Mouse (Mus musculus) kidney, postnatal 25 days (tissue): Measurements from ENCODE around the gene Pcsk2.

Source experiments
- DNase-seq, 2 experiments: peaks; one replicate each; pipeline ENCODE4 v3.0.0; 2021; ENCODE audit warnings: mixed read lengths in 2 of 2

Pcsk2 gene

DNA sequence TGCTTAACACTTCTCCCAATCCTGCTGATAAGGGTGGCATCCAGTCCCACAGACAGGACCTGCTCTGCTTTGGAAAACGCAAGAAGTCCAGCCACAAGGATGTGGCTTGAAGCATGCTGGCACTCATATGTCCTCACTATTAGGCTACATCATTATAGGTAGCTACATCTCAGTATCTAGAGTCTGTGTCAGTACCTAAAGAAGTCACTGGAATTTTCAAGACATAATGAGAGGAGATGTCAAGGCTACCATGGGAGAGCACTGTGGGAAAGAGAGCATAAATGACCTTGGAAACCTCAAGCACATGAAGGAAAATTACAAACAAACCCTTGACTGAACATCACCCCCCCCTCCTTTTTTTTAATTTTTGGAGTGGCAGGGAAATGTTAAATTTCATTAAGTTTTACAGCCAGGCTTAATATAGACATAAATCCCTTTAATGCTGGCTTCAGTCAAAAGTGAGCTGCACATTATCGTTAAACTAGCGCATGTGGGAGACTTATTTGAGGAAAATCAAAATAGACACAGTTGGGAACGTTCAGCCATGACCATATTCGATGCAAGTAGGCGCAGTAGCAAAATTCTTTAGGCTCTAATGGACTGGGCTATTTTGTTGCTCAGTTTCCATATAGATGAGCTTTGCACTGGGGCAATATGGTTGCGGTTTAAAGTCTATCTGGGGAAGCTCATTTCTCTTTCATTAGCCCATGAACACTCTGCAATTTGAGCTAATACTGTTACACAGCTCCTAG, 193.7 kb downstream of the Pcsk2 start:
- no peak for DNase-seq

DNA sequence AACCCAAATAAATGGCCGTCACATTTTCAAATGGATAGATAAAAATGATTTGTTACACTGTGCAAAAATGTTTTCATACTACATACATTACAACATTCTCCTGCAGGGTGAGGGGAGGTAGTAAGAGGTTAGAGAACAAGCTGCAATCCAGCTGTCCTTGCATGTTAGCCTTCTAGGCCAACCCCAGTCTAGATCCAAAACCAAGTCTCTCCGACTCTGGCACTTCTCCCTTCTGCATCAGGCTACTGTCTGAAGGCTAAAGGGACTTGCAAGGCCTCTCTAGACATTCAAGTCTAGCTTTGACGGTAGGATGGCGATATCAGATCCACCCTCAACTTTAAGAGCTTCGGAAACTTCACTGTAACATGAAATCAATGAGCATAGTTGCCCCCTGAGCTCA, 196.5 kb downstream of the Pcsk2 start:
- DNase-seq: no peak

DNA sequence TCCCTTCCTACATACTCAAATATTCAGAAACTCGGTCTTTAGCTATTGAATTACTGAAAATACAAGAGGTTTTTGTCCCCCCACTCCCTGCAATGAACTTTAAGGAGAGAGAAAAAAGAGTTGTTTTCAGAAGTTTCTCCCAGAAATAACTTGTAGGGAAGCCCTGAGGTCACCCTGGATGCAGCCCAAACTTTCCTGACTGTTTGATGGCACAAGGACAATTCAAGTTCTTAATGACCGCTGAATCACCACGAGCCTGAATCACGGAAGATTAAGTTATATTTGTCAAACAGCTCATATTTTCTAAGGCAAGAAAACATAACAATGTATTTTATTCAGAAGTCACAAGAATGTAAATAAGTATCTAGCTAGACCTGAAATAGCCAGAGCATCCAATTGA, 197.1 kb downstream of the Pcsk2 start:
- no peak for DNase-seq

DNA sequence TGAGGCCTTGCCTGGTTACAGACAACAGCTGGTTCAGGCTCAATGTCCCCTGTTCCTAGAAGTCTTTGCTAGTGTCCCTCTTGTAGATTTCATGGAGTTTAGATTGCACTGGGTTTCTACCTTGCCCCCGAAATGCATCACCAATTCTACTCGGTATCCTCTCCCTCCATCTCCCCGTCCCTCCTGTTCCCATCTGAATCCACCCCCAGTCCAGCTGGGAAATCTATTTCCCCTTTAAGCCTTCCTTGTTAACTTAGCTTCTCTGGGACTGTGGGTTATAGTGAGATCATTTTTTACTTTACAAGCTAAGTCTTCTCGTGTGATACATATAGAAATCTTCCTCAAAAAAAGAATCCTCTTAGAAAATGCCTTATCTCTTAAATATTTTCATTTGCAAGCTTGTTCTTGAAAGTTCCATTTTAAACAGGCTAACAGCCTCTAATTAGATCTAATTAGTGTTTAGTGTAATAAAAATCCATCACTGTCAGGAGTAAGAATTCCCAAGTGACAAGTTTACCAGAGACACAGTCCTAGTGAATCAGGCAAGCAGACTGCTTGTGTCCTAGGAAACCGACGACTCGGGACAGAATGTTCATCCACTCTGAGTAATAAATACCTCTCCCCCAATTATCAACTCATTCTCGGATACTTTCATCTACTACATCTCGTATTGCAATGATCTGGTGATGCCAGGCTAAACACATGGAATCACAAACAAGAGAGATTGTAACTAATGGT, 206.3 kb downstream of the Pcsk2 start:
- no peak for DNase-seq

DNA sequence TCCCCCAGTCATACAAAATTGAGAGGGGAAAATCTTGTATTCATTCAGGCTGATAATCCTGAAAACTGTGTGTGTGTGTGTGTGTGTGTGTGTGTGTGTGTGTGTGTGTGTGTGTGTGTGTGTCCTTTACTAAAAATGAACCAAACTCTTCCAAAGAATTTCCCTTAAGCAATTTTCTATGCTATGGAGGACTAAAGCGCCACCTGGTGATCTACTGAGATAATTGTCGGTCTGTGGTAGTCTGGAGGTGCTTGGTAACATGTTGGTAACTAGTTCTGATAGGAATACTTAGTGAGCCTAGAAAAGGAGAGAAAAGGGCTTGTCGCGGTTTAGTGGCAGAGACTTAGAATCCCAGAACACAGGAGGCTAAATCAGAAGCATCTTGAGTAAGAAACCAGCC, 230.5 kb downstream of the Pcsk2 start:
- peak in 1 of 2 experiments; percentile 30 for DNase-seq

DNA sequence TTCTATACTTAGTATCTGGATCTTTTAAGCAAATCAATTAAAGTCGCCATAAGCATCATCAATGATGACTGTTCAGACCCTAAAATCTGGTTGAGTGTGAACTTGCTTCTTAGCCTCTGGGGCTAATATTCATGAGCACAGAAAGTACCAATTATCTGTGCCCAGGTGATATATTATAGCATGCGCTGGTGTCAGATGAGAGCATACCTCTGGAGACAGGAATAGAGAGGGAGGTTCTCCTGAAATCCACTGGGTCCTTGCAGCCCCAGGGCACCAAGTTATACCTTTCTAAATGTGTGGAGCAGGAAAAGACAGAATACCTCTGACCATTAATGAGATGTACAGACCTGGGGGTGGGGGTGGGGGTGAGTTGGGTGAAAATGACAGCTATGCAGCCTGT, 234.4 kb downstream of the Pcsk2 start:
- DNase-seq: no peak

DNA sequence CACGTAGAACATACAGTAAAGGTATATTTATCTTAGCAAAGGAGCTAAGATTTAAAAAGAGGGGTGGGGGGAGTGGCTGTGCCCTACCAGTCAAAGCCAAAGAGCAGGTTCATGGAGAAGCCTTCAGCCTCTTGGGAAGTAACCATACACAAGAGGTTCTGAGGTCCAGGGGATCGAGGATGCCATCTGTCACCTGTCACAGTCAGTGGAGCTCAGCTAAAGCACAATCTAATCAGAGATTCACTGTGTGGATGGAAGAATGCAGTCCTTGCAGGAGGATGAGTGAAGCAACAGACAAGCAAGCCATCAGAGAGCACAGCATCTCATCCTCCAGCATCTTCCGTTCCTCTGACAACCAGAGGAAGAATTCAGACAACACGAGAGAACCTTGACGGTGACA, 244.0 kb downstream of the Pcsk2 start:
- DNase-seq: no peak

DNA sequence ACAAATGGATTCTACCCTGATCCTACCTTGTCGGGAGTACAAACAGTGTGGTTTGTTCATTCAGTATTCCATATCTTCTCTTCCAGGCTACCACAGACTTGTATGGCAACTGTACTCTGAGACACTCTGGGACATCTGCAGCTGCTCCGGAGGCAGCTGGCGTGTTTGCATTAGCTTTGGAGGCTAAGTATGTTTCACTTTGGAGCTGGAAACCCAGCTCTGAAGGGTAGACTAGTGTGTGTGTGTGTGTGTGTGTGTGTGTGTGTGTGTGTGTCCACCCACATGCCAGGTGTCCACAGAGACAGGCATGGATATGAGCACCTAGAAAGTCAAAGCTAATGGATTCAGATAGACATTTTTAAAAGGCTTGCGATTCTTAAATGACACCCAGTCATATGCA, 249.9 kb downstream of the Pcsk2 start:
- DNase-seq: no peak

DNA sequence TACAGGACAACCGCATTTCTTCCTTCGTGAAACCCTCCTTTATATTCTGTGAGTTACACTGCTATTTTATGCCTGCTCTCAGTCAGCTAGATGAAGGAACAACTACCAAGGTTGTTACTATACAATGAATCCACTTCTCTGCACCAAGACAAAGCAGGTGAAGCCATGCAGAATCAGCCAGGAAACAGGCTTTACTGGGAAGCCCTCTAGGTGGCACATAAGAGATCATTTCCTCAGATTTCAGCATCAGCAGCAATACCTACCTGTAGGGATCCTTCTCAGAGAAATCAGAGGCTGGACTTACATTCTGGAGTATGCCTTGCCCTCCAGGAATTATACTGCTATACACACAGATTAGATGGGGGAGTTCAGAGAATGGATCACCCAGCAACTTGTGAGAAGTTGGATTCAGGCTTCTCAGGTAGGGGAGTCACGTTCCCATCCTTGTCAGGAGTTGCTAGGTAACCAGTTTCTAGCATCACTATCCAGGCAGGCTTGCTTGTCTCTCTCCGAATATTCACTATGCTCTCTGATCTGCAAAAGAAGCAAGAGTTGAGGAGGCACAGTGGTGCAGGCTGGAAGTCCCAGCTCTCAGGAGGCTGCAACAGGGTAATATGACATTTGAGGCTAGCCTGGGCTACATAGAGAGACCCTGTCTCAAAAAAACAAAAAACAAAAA, 250.5 kb downstream of the Pcsk2 start:
- DNase-seq: no peak

DNA sequence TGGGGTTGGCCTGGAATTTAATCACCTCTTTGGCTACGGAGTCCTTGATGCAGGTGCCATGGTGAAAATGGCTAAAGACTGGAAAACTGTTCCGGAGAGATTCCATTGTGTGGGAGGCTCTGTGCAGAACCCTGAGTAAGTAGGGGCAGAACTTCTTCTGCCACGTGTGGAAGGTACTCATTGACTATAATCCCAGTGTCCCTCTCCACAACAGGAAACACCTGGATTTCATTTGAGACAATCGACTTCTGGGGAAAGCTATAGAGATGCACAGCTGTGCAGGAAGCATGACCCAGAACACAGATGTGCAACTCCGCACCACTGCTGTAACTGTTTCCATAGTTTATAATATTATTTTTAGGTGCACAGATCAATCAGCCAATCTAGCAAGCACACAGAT, 255.1 kb downstream of the Pcsk2 start:
- DNase-seq: no peak

DNA sequence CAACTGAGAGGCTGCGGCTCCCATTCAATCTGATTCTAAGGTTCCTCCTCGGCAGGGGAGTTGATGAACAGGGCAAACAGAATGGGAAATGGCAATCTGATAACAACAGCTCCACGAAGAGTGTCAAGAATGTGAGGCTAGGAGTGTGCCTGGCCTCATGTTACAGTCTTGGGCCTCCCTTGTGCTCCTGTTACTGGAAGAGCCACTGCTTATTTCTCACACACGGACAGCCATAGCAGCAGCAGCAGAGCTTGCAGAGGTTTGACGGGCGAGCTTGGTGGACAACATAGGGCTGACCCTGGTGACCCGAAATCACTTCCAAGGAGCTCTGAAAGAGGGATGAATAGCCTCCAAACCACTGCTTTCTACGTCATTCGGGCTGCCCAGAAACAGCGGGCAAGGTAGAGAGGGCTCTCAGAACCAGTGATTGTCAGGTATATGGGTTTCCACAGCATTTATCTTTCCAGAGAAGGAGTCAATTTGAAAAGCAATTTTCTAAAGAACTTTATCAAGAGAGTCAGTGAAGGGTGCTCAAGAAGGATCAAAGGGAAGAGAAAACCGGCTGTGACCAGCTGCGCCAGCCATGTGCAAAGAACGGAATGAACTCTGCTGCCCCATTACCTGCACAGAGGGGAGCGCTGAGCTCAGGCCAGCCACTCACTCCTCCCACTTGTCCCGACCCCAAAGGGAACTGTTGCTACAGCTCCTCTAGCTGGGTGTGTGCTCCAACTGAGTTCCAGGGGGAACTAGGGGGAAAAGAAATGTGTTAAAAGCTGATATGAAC, 260.4 kb downstream of the Pcsk2 start:
- peak; percentile 43 to 60 for DNase-seq

DNA sequence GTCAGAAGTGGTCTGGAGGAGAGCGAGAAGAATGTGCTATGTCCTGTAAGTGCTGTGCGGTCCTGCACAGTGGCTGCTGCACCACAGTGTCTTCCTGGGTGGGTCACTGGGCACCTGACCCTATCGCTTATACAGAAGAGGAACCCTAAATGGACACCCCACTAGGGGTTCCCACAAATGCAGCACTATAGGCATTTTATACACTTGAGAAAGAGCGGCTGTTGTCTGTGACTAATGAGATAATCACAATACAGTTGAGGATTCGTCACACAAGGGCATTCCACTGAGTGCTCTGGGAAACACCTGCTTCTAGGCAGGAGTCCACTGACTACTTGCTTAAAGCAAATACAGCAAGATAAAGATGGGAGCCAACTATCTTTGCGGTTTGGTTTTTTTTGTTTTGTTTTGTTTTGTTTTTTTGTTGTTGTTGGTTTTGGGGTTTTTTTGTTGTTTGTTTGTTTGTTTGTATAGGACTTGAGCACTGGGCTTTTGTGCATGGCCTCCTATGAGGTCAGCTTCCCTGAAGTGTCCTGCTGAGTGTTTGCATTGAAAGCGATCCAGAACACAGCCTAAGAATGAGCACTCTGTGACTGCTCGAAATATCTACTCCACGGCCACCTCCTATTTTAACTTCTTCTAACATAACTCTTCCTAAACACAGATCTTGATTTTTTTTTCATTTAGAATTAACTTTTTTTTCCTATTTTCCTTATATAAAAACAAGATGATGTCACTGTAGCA, 261.1 kb downstream of the Pcsk2 start:
- DNase-seq: no peak

DNA sequence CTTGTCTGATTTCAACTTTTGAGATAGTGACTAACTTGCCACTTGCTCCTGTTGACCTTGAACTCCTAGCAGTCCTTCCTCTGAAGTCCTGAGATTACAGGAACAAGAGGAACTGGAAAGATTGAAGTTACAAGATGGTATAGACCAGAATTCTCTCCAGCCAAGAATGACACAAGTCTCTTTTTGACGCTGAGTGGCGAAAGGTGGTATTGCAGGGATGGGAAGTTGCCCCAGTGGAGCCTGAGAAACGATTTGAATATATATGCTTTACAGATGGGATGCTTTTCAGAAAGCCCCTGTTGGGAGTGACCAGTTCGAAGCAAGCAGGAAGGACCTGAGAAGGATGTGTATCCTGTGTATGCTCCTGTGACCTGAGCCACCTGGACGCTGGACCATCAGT, 262.8 kb downstream of the Pcsk2 start:
- no peak for DNase-seq

DNA sequence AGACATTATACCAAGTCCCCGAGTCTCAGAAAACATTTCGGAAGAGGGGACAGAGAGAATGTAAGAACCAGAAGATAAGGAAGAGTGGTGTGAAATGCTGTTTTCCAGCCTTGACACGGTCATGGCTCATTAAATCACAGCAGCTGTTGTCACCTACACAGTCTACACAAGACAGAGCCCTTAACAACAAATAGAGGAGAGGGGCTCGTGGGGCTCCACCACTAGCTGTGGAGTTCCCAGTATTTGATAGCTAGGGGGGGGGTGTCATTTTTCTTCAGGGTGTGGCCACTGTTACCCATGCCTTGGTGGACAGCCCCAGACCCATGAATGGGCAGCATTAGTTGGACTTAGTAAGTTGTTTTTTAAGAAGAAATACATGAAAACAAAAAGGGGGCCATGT, 266.3 kb downstream of the Pcsk2 start:
- DNase-seq: no peak

DNA sequence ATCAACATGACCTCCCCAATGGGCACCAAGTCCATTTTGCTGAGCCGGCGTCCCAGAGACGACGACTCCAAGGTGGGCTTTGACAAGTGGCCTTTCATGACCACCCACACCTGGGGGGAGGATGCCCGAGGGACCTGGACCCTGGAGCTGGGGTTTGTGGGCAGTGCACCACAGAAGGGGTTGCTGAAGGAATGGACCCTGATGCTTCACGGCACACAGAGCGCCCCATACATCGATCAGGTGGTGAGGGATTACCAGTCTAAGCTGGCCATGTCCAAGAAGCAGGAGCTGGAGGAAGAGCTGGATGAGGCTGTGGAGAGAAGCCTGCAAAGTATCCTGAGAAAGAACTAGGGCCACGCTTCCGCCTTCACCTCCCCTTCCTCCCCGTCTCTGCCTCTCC, 267.5 kb downstream of the Pcsk2 start:
- DNase-seq: no peak

DNA sequence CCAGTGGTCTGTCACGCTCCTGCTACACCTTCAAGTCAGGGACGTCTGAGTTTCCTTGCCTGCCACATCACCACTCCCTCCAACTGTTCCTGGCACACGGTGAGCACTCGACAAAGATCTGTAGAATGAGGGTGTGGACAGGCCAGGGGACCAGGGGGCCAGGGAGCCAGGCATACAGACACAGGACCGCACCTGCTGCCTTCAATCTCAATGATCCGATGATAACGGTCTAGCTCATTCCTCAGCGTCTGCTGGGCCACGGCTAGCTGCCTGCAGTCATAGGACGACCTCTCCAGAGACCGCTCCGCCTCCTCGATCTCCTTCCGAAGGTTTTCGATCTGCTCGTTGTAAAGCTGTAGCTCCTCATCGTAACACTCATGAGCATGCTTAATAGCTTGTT, 285.7 kb downstream of the Pcsk2 start:
- DNase-seq: no peak

DNA sequence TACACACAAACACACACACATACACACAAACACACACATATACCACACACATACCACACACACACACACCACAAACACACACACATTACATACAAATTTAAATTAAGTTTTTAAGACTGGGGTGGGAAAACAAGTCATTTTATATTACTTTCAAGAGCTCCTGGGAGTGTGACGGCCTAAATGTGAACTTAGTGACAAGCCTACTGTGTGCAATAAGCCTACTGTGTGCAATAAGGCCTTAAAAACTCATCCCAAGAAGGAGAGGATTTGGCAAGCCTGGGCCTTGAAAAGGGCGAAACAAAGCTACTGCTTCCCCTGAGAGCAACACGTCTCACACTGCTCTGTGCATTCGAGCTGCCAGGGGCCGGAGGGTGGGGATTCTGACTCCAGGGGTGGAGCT, 286.8 kb downstream of the Pcsk2 start:
- DNase-seq: no peak

DNA sequence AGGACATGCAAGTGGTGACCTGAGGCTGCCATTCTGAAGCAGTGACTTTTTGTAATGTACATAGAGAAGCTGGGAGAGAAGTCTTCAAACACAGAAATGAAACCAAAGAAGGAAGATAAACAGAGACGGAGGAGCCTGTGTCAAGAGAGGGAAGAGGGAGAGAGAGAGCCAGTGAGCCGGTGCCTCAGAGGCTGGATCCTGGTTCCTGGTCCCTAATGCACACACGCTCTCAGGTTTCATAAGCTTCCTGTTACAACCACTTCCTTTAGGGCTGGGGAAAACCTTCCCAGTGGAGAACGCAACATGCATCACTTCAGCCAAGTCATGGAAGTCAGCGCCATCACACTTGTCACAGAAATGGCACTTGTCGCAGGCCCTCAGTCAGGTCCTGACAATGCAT, 288.1 kb downstream of the Pcsk2 start:
- DNase-seq: peak in 1 of 2 experiments; percentile 21

DNA sequence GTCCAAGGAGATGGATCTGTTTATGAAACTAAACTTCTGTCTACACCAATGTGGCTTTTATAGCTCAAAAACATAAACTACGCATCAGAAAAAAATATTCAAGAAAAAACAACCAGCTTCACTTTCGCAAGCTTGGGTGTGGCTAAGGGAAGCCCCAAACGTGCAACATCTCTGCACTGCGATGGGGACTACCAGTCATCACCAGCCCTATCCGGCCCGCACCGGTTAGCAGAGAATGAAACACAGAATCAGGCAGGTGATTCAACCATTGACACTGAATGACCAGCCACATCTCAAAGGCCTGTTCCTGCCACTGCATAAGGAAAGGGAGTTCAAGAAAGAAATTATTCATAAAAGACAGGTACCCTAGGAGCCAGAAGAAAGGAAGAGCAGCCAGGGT, 289.9 kb downstream of the Pcsk2 start:
- DNase-seq: peak in 1 of 2 experiments; percentile 18

DNA sequence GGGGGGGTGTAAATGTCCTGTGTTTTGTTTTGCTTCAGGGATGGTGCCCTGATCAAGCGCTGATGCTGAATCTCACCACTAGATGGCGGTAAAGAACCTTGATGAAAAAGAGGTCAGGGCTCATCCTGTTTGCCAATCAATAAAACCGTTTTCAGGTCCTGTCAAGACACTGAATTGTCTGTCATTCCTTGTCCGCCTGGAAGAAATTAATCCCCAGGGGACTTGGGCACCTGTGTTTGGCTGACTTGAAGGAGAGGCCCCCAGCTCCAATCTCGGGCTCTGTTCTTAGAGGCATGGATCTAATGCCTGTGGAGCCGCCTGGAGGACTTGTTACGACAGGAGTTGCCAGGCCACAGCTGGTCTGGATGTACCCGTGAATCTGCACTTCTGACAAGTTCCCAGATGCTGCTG, 291.3 kb downstream of the Pcsk2 start:
- DNase-seq: peak; percentile 69 to 85

DNA sequence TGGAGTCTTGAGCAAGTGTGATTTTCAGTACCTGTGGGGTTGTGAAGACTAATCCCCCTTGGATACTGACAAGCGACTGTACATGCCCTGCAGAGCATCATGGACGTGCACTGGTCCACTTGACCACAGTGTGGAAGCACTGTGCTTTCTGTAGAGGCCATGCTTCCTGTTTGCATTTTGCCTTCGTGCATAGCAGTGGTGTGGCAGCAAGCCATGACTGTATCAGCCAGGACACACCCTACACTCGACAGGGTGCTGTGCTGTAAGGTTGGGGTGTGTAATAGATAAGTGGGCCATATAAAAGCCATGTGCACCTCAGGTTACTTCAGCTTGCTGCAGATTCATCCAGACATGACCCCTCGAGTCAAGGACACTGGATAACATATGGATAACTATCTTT, 292.7 kb downstream of the Pcsk2 start:
- DNase-seq: peak; percentile 12 to 33

DNA sequence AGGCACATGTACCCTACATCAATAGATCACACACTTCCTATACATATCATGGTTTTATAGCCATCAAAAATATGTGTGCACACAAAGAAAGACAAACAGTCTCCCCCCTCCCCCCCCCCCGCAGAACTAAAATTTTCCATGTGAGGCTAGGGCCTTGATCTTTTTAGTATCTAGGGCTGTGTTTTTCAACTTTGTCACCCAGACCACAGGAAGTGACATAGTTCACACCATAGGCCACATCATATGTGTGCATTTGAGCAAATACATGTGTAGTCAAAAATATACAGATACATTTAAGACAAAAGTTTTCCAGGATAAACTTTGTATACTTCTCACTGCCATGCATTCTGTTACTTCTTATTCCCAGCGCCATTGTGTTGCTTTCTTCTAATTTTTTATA, 293.5 kb downstream of the Pcsk2 start:
- no peak for DNase-seq
